Mouse (Mus musculus): ENCODE results near the gene Mocs1. TPM values are rescaled to one million over a fixed set of nuclear protein-coding genes. Genes with fewer than 3 reads are reported as not detected.

Gene Mocs1
- polyA plus RNA-seq (2011; ENCODE audit: insufficient read depth, insufficient read length, low read depth, missing spikeins), result 14.8 and 15.0 TPM in 2 replicates

- no peaks in the 10 kb centered on the region for H3K27me3 ChIP-seq (ENCODE audit: control insufficient read depth, insufficient read depth, low read length, poor library complexity, severe bottlenecking)
- H3K4me1 ChIP-seq (ENCODE audit: control insufficient read depth, insufficient read depth, low read length), result no peaks in the 10 kb centered on the region
- H3K9me3 ChIP-seq (replicated peaks; ENCODE audit: control insufficient read depth, insufficient read depth, low read length, poor library complexity, severe bottlenecking), result no peaks in the 10 kb centered on the region
- peak within 1 kb of the TSS; percentile 73 for H3K4me3 ChIP-seq (ENCODE audit: low read depth, low read length)
- peak within 1 kb of the TSS; percentile 66 for H3K9ac ChIP-seq (ENCODE audit: low read depth, poor library complexity, severe bottlenecking)
- H3K36me3 ChIP-seq (ENCODE audit: control insufficient read depth, insufficient read depth, low read length, poor library complexity, severe bottlenecking), result no peaks in the 10 kb centered on the region
- TF ChIP-seq POLR2A (IDR thresholded peaks at IDR 0.05; ENCODE audit: insufficient read depth, low read length), result no peak
- TF ChIP-seq CTCF (IDR thresholded peaks at IDR 0.05; ENCODE audit: low read depth, low read length), result no peak
- no peak for TF ChIP-seq EP300 (IDR thresholded peaks at IDR 0.05; ENCODE audit: insufficient read depth, low read depth, low read length)
- H3K27ac ChIP-seq (ENCODE audit: insufficient read depth, low read length), result no peak within 1 kb of the TSS
Measured at GRCm38 (mm10) chr17:49428239-49428688, at the start of gene Mocs1. Gene Mocs1, plus strand, starts transcription at chr17:49428362.

- Histone ChIP-seq H3K27ac (ENCODE audit: insufficient read depth, low read length) (no peak overlapping the region), H3K9me3 (replicated peaks; ENCODE audit: control insufficient read depth, insufficient read depth, low read length, poor library complexity, severe bottlenecking) (no peaks in the 10 kb centered on the region), H3K9ac (ENCODE audit: low read depth, poor library complexity, severe bottlenecking) (no peak overlapping the region), H3K36me3 (ENCODE audit: control insufficient read depth, insufficient read depth, low read length, poor library complexity, severe bottlenecking) (no peaks in the 10 kb centered on the region), H3K27me3 (ENCODE audit: control insufficient read depth, insufficient read depth, low read length, poor library complexity, severe bottlenecking) (no peaks in the 10 kb centered on the region), H3K4me1 (ENCODE audit: control insufficient read depth, insufficient read depth, low read length) (no peaks in the 10 kb centered on the region), H3K4me3 (ENCODE audit: low read depth, low read length) (no peak overlapping the region)
- TF ChIP-seq EP300 (IDR thresholded peaks at IDR 0.05; ENCODE audit: insufficient read depth, low read depth, low read length) (no peak), CTCF (IDR thresholded peaks at IDR 0.05; ENCODE audit: low read depth, low read length) (no peak), POLR2A (IDR thresholded peaks at IDR 0.05; ENCODE audit: insufficient read depth, low read length) (no peak)
Measured at GRCm38 (mm10) chr17:49379645-49380044, 48.5 kb upstream of the Mocs1 start.

DNA sequence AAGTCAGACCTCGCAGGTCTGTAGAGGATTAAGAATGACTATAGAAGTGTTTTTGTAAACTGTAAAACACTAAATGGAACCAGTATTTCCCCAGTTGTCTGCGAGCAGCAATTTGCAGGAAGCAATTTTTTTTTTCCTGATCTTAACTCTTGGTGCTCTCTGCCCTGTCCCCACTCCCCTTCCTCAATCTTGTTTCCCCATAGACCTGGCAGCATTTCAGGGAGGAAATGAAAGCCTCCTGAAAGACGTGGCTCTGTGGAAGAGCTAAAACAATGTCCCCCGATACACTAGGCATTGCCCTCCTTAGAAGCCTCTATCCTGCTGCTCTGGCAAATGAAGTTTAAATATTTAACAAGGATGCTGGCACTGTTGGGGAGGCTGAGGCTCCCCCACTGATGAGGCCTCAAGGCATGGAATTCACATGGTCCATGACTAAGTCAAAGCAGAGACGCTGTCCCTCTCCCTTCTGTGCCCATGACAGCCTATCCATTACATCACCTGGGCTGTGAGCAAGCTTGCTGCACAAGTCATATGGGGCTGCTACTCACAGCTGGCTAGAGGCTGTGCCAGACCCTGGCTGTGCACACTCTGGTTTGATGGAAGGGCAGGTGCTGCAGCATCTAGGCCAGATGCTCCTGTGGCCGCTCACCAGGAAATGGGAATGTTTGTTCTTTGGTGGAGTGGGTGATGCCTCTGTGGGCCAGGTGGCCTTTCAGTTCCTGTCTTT is 43.8 kb upstream of the Mocs1 start:
- no peaks in the 10 kb centered on the region for H3K9me3 ChIP-seq (replicated peaks; ENCODE audit: control insufficient read depth, insufficient read depth, low read length, poor library complexity, severe bottlenecking)
- no peaks in the 10 kb centered on the region for H3K4me1 ChIP-seq (ENCODE audit: control insufficient read depth, insufficient read depth, low read length)
- no peaks in the 10 kb centered on the region for H3K36me3 ChIP-seq (ENCODE audit: control insufficient read depth, insufficient read depth, low read length, poor library complexity, severe bottlenecking)
- TF ChIP-seq EP300 (IDR thresholded peaks at IDR 0.05; ENCODE audit: insufficient read depth, low read depth, low read length) (no peak), CTCF (IDR thresholded peaks at IDR 0.05; ENCODE audit: low read depth, low read length) (no peak), POLR2A (IDR thresholded peaks at IDR 0.05; ENCODE audit: insufficient read depth, low read length) (no peak)
- no peak overlapping the region for H3K27ac ChIP-seq (ENCODE audit: insufficient read depth, low read length)
- no peak overlapping the region for H3K4me3 ChIP-seq (ENCODE audit: low read depth, low read length)
- no peak overlapping the region for H3K9ac ChIP-seq (ENCODE audit: low read depth, poor library complexity, severe bottlenecking)
- H3K27me3 ChIP-seq (ENCODE audit: control insufficient read depth, insufficient read depth, low read length, poor library complexity, severe bottlenecking), result no peaks in the 10 kb centered on the region

GRCm38 (mm10) chr17:49387741-49388140 is 40.4 kb upstream of the Mocs1 start:
- Histone ChIP-seq H3K9me3 (replicated peaks; ENCODE audit: control insufficient read depth, insufficient read depth, low read length, poor library complexity, severe bottlenecking) (no peaks in the 10 kb centered on the region), H3K27ac (ENCODE audit: insufficient read depth, low read length) (no peak overlapping the region), H3K4me3 (ENCODE audit: low read depth, low read length) (no peak overlapping the region), H3K36me3 (ENCODE audit: control insufficient read depth, insufficient read depth, low read length, poor library complexity, severe bottlenecking) (no peaks in the 10 kb centered on the region), H3K9ac (ENCODE audit: low read depth, poor library complexity, severe bottlenecking) (no peak overlapping the region), H3K4me1 (ENCODE audit: control insufficient read depth, insufficient read depth, low read length) (no peaks in the 10 kb centered on the region), H3K27me3 (ENCODE audit: control insufficient read depth, insufficient read depth, low read length, poor library complexity, severe bottlenecking) (no peaks in the 10 kb centered on the region)
- TF ChIP-seq EP300 (IDR thresholded peaks at IDR 0.05; ENCODE audit: insufficient read depth, low read depth, low read length) (no peak), POLR2A (IDR thresholded peaks at IDR 0.05; ENCODE audit: insufficient read depth, low read length) (no peak), CTCF (IDR thresholded peaks at IDR 0.05; ENCODE audit: low read depth, low read length) (no peak)

DNA sequence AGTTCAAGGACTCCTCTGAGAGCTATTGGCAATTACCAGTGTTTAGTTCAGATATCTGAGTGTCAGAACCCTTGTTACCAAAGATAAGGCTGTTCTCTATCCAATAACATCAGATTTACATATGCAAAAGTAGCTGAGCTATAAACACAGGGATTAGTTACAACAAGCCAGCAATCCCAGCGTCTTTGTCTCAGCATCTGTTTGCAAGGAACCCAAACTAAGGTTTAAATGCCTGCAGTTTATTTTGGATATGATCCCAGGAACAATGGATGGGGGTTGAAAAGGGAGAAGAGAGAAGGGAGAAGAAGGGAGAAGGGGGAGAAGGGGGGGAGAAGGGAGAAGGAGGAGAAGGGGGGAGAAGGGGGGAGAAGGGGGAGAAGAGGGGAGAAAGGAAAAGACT is 35.4 kb upstream of the Mocs1 start:
- no peaks in the 10 kb centered on the region for H3K36me3 ChIP-seq (ENCODE audit: control insufficient read depth, insufficient read depth, low read length, poor library complexity, severe bottlenecking)
- H3K9ac ChIP-seq (ENCODE audit: low read depth, poor library complexity, severe bottlenecking), result no peak overlapping the region
- H3K4me1 ChIP-seq (ENCODE audit: control insufficient read depth, insufficient read depth, low read length), result no peaks in the 10 kb centered on the region
- H3K27me3 ChIP-seq (ENCODE audit: control insufficient read depth, insufficient read depth, low read length, poor library complexity, severe bottlenecking), result no peaks in the 10 kb centered on the region
- TF ChIP-seq CTCF (IDR thresholded peaks at IDR 0.05; ENCODE audit: low read depth, low read length) (no peak), POLR2A (IDR thresholded peaks at IDR 0.05; ENCODE audit: insufficient read depth, low read length) (no peak), EP300 (IDR thresholded peaks at IDR 0.05; ENCODE audit: insufficient read depth, low read depth, low read length) (no peak)
- H3K9me3 ChIP-seq (replicated peaks; ENCODE audit: control insufficient read depth, insufficient read depth, low read length, poor library complexity, severe bottlenecking), result no peaks in the 10 kb centered on the region
- H3K27ac ChIP-seq (ENCODE audit: insufficient read depth, low read length), result no peak overlapping the region
- H3K4me3 ChIP-seq (ENCODE audit: low read depth, low read length), result no peak overlapping the region

GRCm38 (mm10) chr17:49394836-49395235 is 33.3 kb upstream of the Mocs1 start:
- Histone ChIP-seq H3K27ac (ENCODE audit: insufficient read depth, low read length) (no peak overlapping the region), H3K9me3 (replicated peaks; ENCODE audit: control insufficient read depth, insufficient read depth, low read length, poor library complexity, severe bottlenecking) (no peaks in the 10 kb centered on the region), H3K27me3 (ENCODE audit: control insufficient read depth, insufficient read depth, low read length, poor library complexity, severe bottlenecking) (no peaks in the 10 kb centered on the region), H3K9ac (ENCODE audit: low read depth, poor library complexity, severe bottlenecking) (no peak overlapping the region), H3K4me3 (ENCODE audit: low read depth, low read length) (no peak overlapping the region), H3K4me1 (ENCODE audit: control insufficient read depth, insufficient read depth, low read length) (no peaks in the 10 kb centered on the region), H3K36me3 (ENCODE audit: control insufficient read depth, insufficient read depth, low read length, poor library complexity, severe bottlenecking) (no peaks in the 10 kb centered on the region)
- no peak for TF ChIP-seq POLR2A (IDR thresholded peaks at IDR 0.05; ENCODE audit: insufficient read depth, low read length)
- TF ChIP-seq EP300 (IDR thresholded peaks at IDR 0.05; ENCODE audit: insufficient read depth, low read depth, low read length), result no peak
- TF ChIP-seq CTCF (IDR thresholded peaks at IDR 0.05; ENCODE audit: low read depth, low read length), result no peak

Measured in ES-Bruce4 (cell line).